Mouse (Mus musculus) bone marrow, adult 2 months (tissue): ENCODE measurements around the gene Rhbdd1. TPM values are rescaled to one million over a fixed set of nuclear protein-coding genes. Genes with fewer than 3 reads are reported as not detected.

Experiments used
- H3K27ac ChIP-seq: fragments of 200-500 bp; 2 replicates; pipeline ENCODE4 v1.5.1; 2012; ENCODE audit warnings: low read depth, mild to moderate bottlenecking, control low read depth, inconsistent platforms, low read length; ENCODE audit not compliant: control insufficient read depth, poor library complexity, insufficient read depth
- H3K4me1 ChIP-seq: fragments of 200-500 bp; 2 replicates; pipeline ENCODE4 v1.6.1; 2011; ENCODE audit warnings: low read length; ENCODE audit not compliant: control insufficient read depth, insufficient read depth
- H3K4me3 ChIP-seq: fragments of 200-500 bp; replicated peaks from 2 replicates; pipeline ENCODE3; 2011; ENCODE audit warnings: mild to moderate bottlenecking, low read depth, low read length, control low read depth; ENCODE audit not compliant: control insufficient read depth
- CTCF ChIP-seq: fragments of 200-500 bp; IDR thresholded peaks from 2 replicates; pipeline ENCODE4 v1.5.1; 2011; ENCODE audit warnings: low read length, control low read depth; ENCODE audit not compliant: control insufficient read depth, insufficient read depth
- POLR2A ChIP-seq: fragments of 200-500 bp; IDR thresholded peaks from 2 replicates; pipeline ENCODE4 v1.6.1; 2011; ENCODE audit warnings: low read depth, mild to moderate bottlenecking, control low read depth, low read length, borderline replicate concordance; ENCODE audit not compliant: control insufficient read depth
- WGBS: fragments of 180-500 bp; shearing (Covaris S2); methylation state at CpG from one replicate; pipeline ENCODE4 v1.1.7; 2018; 5-methylcytosine and 5-hydroxymethylcytosine counted together
- polyA plus RNA-seq: library from polyadenylated mRNA; stranded (reverse); fragments of >200 nt; gene quantifications from 2 replicates; pipeline ENCODE4 v1.2.4, GENCODE M21; 2011; ENCODE audit warnings: low replicate concordance; ENCODE audit not compliant: missing spikeins, insufficient read depth, insufficient read length

Rhbdd1 gene
- polyA plus RNA-seq, result 2.7 and 4.6 TPM in 2 replicates

DNA sequence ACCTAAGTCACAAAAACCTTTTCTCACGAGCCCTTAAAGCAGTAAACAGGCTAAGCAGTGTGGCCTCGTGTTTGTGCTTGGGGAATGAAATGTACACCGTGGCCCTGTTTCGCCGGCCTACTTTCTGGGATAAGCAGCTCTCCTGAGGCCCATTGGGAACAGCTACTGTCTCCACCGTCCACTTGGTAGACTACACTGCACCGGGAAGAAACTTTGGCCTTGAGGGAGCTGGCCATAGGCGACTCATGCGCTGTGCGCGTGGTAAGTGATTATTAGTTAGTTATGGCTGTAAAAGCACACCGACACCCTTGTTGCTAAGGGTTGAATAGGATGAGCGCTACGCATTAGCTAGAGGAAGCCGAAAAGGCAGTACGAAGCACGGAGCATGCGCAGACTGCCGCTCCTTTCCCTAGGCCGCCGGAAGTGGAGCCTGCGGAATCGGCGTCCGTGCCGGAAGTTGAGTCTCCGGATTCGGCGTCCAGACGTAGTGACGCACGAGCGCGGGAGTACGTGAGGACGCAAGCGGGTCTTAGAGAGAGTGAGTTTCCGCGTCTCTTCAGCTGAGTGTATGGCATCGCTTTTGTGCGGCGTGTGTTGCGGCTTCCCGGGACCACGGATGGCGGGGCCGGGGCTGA is at the start of gene Rhbdd1:
TSS of gene Rhbdd1 (plus strand) at position 342 of the 635 bp plus-strand sequence.
- WGBS, result 8% methylated on average over 47 of the region's 47 CpGs
- peaks cover 1% of the 10 kb centered on the region; the same call in 1 of the 2 replicates for H3K4me1 ChIP-seq
- H3K27ac ChIP-seq, result peak within 1 kb of the TSS; percentile 88
- peak; percentile 87; the same call in 1 of the 2 replicates for TF ChIP-seq POLR2A
- no peak for TF ChIP-seq CTCF
- H3K4me3 ChIP-seq, result peak within 1 kb of the TSS; percentile 64

DNA sequence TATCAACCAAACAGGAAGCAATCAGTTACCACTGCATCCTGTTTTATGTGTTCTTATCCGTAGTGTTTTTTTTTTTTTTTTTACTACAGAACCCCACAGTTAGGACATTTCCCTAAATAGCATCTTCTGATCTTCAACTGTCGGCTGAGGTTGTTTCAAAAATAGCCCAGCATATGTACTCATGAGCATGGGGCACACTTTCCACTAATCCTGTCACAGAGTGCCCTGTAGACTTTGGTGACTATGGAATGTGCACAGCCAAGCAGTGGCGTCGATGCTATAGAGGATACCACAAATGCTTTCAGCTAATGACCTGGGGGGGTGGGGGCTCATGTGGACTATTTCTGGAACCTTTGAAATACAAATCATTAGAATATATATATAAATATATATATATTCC is 48.7 kb upstream of the Rhbdd1 start:
- H3K4me3 ChIP-seq, result no peak overlapping the region
- no peaks in the 10 kb centered on the region for H3K4me1 ChIP-seq
- 16% methylated on average over 4 of the region's 4 CpGs for WGBS
- TF ChIP-seq CTCF, result no peak
- TF ChIP-seq POLR2A, result no peak
- H3K27ac ChIP-seq, result no peak overlapping the region

DNA sequence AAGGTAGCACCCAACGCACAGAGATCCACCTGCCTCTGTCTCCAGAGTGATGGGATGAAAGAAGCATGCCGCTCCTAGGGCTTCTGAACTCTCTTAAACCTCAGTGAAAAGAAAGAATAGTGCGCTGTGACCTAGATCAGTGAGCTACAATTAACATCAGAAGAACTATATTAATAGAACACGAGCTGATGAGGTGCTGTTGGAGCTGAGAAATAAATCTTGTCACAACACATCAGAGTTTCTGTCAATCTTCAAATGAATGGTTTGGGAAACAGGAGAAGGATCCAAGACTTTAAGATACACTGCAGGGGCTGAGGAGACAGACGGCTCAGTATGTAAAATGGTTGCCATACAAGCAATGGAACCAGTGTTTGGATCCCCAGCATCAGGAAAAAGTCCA is 44.0 kb upstream of the Rhbdd1 start:
- no peaks in the 10 kb centered on the region for H3K4me1 ChIP-seq
- H3K4me3 ChIP-seq, result no peak overlapping the region
- no peak overlapping the region for H3K27ac ChIP-seq
- TF ChIP-seq CTCF (no peak), POLR2A (no peak)
- 77% methylated on average over 5 of the region's 5 CpGs for WGBS

DNA sequence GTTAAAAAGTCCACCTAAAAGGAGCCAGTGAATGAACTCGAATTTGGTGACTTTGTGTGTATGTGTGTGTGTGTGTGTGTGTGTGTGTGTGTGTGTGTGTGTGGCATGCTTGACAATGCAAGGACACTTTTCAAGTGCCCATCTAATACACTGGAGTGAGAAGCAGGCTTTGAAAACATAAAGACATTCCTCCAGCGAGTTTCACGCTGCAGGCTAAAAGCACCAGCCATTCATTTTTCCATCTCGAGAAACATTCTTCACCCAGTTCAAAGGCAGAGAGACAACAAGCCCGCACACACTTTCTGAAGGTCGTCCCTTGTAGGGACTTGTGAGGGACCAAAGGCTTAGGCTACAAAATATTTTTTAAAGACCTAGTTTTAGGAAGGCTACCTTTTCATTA is 42.7 kb upstream of the Rhbdd1 start:
- Histone ChIP-seq H3K4me1 (no peaks in the 10 kb centered on the region), H3K4me3 (no peak overlapping the region), H3K27ac (no peak overlapping the region)
- 65% methylated on average over 6 of the region's 6 CpGs for WGBS
- TF ChIP-seq CTCF, result no peak
- TF ChIP-seq POLR2A, result no peak

DNA sequence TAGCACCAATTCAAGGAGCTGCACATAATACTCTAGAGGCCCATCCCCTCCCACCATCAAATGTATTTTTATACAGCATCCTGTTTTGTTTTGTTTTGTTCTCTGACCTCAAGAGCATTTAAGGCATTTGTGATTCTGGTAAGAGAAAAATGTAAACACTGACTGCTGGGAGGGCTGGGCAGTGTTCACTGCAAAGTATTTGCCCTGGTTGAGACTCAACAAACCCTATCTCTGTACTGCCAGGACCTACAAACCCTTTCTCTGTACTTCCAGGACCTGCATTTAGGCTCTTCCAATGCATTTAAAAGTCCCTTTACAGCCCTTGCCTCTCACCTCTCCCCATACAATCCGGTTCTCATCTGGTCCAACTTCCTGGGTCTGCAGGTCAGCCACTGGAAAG is 41.9 kb upstream of the Rhbdd1 start:
- WGBS, result 17% methylated on average over 1 of the region's 1 CpGs
- Histone ChIP-seq H3K4me3 (no peak overlapping the region), H3K27ac (no peak overlapping the region), H3K4me1 (no peaks in the 10 kb centered on the region)
- no peak for TF ChIP-seq CTCF
- TF ChIP-seq POLR2A, result no peak

DNA sequence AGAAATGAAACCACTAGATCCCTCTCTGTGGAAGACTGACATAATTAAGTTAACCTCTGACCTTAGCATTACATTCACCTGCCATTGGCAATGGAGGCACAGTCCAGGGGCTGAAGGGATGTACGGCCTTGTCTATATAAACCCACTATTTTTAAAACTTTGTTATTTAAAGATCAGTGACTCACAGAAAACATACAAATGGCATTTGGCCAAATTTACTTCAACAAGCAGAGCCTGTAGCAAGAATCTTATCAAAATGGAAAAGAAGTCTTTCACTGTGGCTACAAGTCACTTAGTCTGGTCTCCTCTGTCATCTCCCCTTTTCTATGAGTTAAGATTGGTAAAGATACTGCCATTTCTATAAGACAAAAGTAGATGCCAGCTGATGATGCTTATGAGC is 36.5 kb upstream of the Rhbdd1 start:
- 81% methylated on average over 1 of the region's 1 CpGs for WGBS
- Histone ChIP-seq H3K27ac (no peak overlapping the region), H3K4me1 (peaks cover 3% of the 10 kb centered on the region), H3K4me3 (no peak overlapping the region)
- TF ChIP-seq POLR2A (no peak), CTCF (no peak)

DNA sequence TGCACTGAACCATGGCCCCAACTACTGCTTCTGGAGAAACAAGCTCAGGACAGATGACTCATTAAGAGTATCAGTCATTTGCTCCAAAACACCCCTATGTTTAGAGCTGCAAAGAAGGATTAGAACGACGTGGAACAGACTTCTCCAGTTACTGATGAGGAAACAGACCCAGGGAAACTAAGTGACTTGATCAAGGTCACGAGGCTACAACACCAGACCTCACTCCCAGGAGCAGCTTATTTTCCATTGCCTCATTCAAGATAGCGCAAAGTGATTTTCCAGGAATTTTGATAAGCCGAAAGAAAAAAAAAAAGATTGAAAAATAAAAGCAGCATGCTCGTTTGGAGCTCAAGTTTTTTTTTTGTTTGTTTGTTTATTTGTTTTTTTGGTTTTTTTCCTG is 34.4 kb upstream of the Rhbdd1 start:
- no peak for TF ChIP-seq POLR2A
- no peak for TF ChIP-seq CTCF
- H3K27ac ChIP-seq, result no peak overlapping the region
- 80% methylated on average over 6 of the region's 6 CpGs for WGBS
- peaks cover 3% of the 10 kb centered on the region for H3K4me1 ChIP-seq
- no peak overlapping the region for H3K4me3 ChIP-seq

DNA sequence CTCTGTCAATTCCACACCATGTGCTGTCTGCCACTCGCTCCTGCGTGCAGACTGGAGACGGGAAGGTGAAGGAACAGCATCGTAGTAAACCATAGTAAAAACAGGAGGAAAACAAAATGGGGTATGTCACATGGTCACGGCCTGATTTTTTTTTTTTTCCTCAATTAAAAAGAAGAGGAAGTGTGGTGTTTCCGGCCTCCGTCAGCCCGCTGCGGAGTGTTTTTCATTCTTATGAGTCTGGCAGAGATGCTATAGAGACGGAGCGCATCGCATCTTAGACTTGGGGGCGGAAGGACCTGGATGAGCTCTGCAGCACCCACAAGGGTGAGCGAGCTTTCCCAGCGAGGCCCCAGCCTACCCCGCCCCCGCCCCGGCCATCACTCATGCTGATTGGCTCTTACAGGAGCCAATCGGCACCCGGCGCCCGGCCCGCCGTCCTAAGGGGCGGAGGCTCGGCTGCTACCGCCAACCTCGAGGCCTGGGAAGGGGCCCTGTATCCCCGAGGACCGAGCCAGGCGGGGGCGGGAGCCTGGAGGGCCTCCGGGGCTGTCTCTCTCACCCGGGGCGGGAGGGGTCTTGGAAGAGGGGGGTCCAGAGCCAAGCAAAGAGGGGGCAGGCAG is 33.1 kb upstream of the Rhbdd1 start:
- 1% methylated on average over 34 of the region's 35 CpGs for WGBS
- peaks cover 3% of the 10 kb centered on the region for H3K4me1 ChIP-seq
- TF ChIP-seq CTCF (no peak), POLR2A (peak; percentile 22; the same call in 1 of the 2 replicates)
- H3K4me3 ChIP-seq, result peak overlapping the region; percentile 63
- peak overlapping the region; percentile 70 for H3K27ac ChIP-seq

DNA sequence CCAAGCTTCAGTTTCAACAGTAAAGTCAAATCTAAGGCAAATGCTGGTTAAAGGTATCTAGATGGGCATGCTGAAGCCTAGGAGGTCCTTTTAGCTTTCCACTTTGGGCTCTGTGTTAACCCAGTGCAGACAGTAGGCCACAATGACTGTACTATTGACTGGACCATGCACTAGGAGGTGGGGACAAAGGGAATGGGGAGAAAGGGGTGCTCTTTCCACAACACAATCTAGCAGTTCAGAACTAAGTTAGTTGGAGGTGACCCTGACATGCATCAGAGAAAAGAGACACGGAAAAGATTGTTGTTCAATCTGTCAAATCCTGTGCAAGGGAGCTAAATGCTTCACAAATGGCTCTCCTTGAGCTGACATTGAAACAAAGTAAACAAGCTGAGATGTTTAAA is 32.4 kb upstream of the Rhbdd1 start:
- Histone ChIP-seq H3K27ac (no peak overlapping the region), H3K4me3 (no peak overlapping the region), H3K4me1 (peaks cover 3% of the 10 kb centered on the region)
- TF ChIP-seq POLR2A, result no peak
- no peak for TF ChIP-seq CTCF
- 70% methylated on average over 1 of the region's 1 CpGs for WGBS
